9 mouse cellular contexts compared by ENCODE assay signal in the genomic region with DNA sequence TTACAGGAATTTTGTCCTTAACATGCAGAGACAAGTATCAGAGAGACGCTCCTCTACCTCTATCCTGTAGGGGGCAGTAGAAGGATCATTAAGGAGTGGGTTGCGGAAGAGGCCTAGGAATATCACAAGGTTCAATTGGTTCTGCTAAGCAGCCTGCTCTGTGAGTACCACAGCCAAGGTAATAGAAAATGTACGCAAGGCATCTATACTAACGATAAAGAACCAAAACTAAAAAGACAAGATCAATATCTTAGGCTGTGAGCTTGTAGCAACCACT.
A peak's percentile ranks its signal among the peaks of the same experiment; 100 is the strongest.
DNase-seq lines count a peak whose midpoint lies in the region; ATAC-seq and TF ChIP-seq lines count a peak whose summit lies in the region.
"Had no signal": no experiment of that assay in that cellular context is flagged by ENCODE, and none has a peak within 500 bp of the region (broad histone marks: within the 10 kb centered on the region; RNA-seq: fewer than 3 reads in every experiment).

No protein-coding gene starts in this region.

- DNase-seq in forebrain, embryonic 10.5 days (ENCODE audit: extremely low spot score, low spot score) = no peak
- peak; percentile 63 for DNase-seq in lung, embryonic 14.5 days
- no peak for DNase-seq in lung, postnatal 25 days (ENCODE audit: low spot score)
- no peak for DNase-seq in Muller cell, postnatal 12 days (ENCODE audit: inconsistent ontology term)
- no peak for DNase-seq in MN1 (ENCODE audit: low spot score)

- 68% methylated on average over 4 of the region's 4 CpGs for WGBS in forebrain, embryonic 13.5 days
- 73% methylated on average over 4 of the region's 4 CpGs for WGBS in forebrain, embryonic 10.5 days
- WGBS in lung, embryonic 14.5 days = 64% methylated on average over 4 of the region's 4 CpGs
- 68% methylated on average over 4 of the region's 4 CpGs for WGBS in neural tube, embryonic 14.5 days

- no peaks in the 10 kb centered on the region for H3K36me3 ChIP-seq in forebrain, embryonic 13.5 days (ENCODE audit: poor library complexity, severe bottlenecking)
- no peaks in the 10 kb centered on the region for H3K36me3 ChIP-seq in forebrain, embryonic 10.5 days (replicated peaks)
- H3K36me3 ChIP-seq in lung, embryonic 14.5 days (ENCODE audit: insufficient read depth) = no peaks in the 10 kb centered on the region
- no peaks in the 10 kb centered on the region for H3K36me3 ChIP-seq in neural tube, embryonic 14.5 days (ENCODE audit: control insufficient read depth, insufficient read depth, low read length)
- H3K36me3 ChIP-seq: embryonic facial prominence, embryonic 12.5 days had no signal

- no peak overlapping the region for H3K4me3 ChIP-seq in forebrain, embryonic 13.5 days
- no peak overlapping the region for H3K4me3 ChIP-seq in forebrain, embryonic 10.5 days
- no peak overlapping the region for H3K4me3 ChIP-seq in lung, embryonic 14.5 days (ENCODE audit: low read depth, low read length)
- H3K4me3 ChIP-seq in cortical plate, adult 2 months (ENCODE audit: insufficient read depth, low read length) = no peak overlapping the region
- H3K4me3 ChIP-seq in neural tube, embryonic 14.5 days (ENCODE audit: low read depth, low read length) = no peak overlapping the region
- H3K4me3 ChIP-seq: embryonic facial prominence, embryonic 12.5 days had no signal

- TF ChIP-seq POLR2A in cortical plate, adult 2 months (IDR thresholded peaks at IDR 0.05; ENCODE audit: extremely low read depth, insufficient read depth, low read length) = no peak

- H3K4me2 ChIP-seq in forebrain, embryonic 13.5 days = no peak overlapping the region
- H3K4me2 ChIP-seq in lung, embryonic 14.5 days = no peak overlapping the region
- H3K4me2 ChIP-seq in neural tube, embryonic 14.5 days (ENCODE audit: low read depth, low read length) = no peak overlapping the region
- H3K4me2 ChIP-seq: embryonic facial prominence, embryonic 12.5 days had no signal

- peak; percentile 57 for TF ChIP-seq CTCF in lung, embryonic 14.5 days (IDR thresholded peaks at IDR 0.05; ENCODE audit: low read depth)
- peak; percentile 44; the same call in 1 of the 2 replicates for TF ChIP-seq CTCF in cortical plate, adult 2 months (IDR thresholded peaks at IDR 0.05; ENCODE audit: extremely low read depth, insufficient read depth, low read length)

- 0 out of 2 replicates have a peak, but pooled peaks cover 3% of the 10 kb centered on the region for H3K9me3 ChIP-seq in forebrain, embryonic 13.5 days (replicated peaks)
- H3K9me3 ChIP-seq in forebrain, embryonic 10.5 days = 0 out of 2 replicates have a peak, but pooled peaks cover under 1% of the 10 kb centered on the region
- no peaks in the 10 kb centered on the region for H3K9me3 ChIP-seq in lung, embryonic 14.5 days (ENCODE audit: low read depth, low read length)
- no peaks in the 10 kb centered on the region for H3K9me3 ChIP-seq in neural tube, embryonic 14.5 days (ENCODE audit: control insufficient read depth, low read length)
- H3K9me3 ChIP-seq: embryonic facial prominence, embryonic 12.5 days had no signal

- no peak overlapping the region for H3K9ac ChIP-seq in forebrain, embryonic 13.5 days
- H3K9ac ChIP-seq in lung, embryonic 14.5 days = no peak overlapping the region
- no peak overlapping the region for H3K9ac ChIP-seq in neural tube, embryonic 14.5 days (replicated peaks; ENCODE audit: low read depth, low read length)
- H3K9ac ChIP-seq: embryonic facial prominence, embryonic 12.5 days had no signal

- ATAC-seq in forebrain, embryonic 13.5 days = peak; percentile 34; the same call in 1 of the 2 replicates
- ATAC-seq in lung, embryonic 14.5 days (ENCODE audit: insufficient read depth) = no peak
- peak; percentile 66 for ATAC-seq in neural tube, embryonic 14.5 days (ENCODE audit: low read depth)

- no peaks in the 10 kb centered on the region for H3K27me3 ChIP-seq in forebrain, embryonic 13.5 days
- H3K27me3 ChIP-seq in forebrain, embryonic 10.5 days (ENCODE audit: poor library complexity, severe bottlenecking) = no peaks in the 10 kb centered on the region
- H3K27me3 ChIP-seq in lung, embryonic 14.5 days (ENCODE audit: insufficient read depth, low read length) = no peaks in the 10 kb centered on the region
- no peaks in the 10 kb centered on the region for H3K27me3 ChIP-seq in neural tube, embryonic 14.5 days (ENCODE audit: control insufficient read depth, insufficient read depth, low read length)
- H3K27me3 ChIP-seq: embryonic facial prominence, embryonic 12.5 days had no signal

- H3K4me1 ChIP-seq in forebrain, embryonic 13.5 days = no peaks in the 10 kb centered on the region
- peaks cover 5% of the 10 kb centered on the region; the same call in 1 of the 2 replicates for H3K4me1 ChIP-seq in forebrain, embryonic 10.5 days
- H3K4me1 ChIP-seq in lung, embryonic 14.5 days (ENCODE audit: insufficient read depth) = no peaks in the 10 kb centered on the region
- no peaks in the 10 kb centered on the region for H3K4me1 ChIP-seq in cortical plate, adult 2 months (ENCODE audit: control insufficient read depth, insufficient read depth, low read length)
- no peaks in the 10 kb centered on the region for H3K4me1 ChIP-seq in neural tube, embryonic 14.5 days (ENCODE audit: control insufficient read depth, insufficient read depth, low read length)
- H3K4me1 ChIP-seq: embryonic facial prominence, embryonic 12.5 days had no signal

- H3K27ac ChIP-seq in forebrain, embryonic 13.5 days = no peak overlapping the region
- H3K27ac ChIP-seq in forebrain, embryonic 10.5 days = no peak overlapping the region
- H3K27ac ChIP-seq in lung, embryonic 14.5 days (ENCODE audit: low read depth) = no peak overlapping the region
- no peak overlapping the region for H3K27ac ChIP-seq in cortical plate, adult 2 months (ENCODE audit: insufficient read depth, low read length)
- no peak overlapping the region for H3K27ac ChIP-seq in neural tube, embryonic 14.5 days (ENCODE audit: low read depth, low read length)
- H3K27ac ChIP-seq: embryonic facial prominence, embryonic 12.5 days had no signal
